Mouse (Mus musculus) spleen, adult 2 months (tissue): ENCODE data around the gene Gpatch8.
A peak's percentile ranks its signal among the peaks of the same experiment; 100 is the strongest.

Experiments used
- CTCF ChIP-seq: fragments of 200-500 bp; IDR thresholded peaks from 2 replicates; pipeline ENCODE4 v1.5.1; 2011; ENCODE audit warnings: mild to moderate bottlenecking, inconsistent platforms; ENCODE audit not compliant: insufficient read depth, insufficient read length, insufficient replicate concordance; ENCODE audit errors: extremely low read depth
- POLR2A ChIP-seq: fragments of 200-500 bp; IDR thresholded peaks from 2 replicates; pipeline ENCODE4 v1.6.1; 2011; ENCODE audit warnings: low read depth, low read length, inconsistent platforms

- TF ChIP-seq CTCF = peak; percentile 74; the same call in 1 of the 2 replicates
- no peak for TF ChIP-seq POLR2A
Measured at GRCm38 (mm10) chr11:102434406-102434805, 121.8 kb downstream of the Gpatch8 start.
